Mouse (Mus musculus) R1 (cell line): ENCODE measurements around the gene Pde4d.

Experiments used
- DNase-seq: peaks from one replicate; pipeline ENCODE4 v3.0.0-alpha.2; 2018; ENCODE audit warnings: low read depth, low spot score

Pde4d gene

GRCm38 (mm10) chr13:109809646-109810045 is 1359.9 kb downstream of the Pde4d start:
- no peak for DNase-seq

- DNase-seq: no peak
These were observed 1364.2 kb downstream of the Pde4d start for GRCm38 (mm10) chr13:109813924-109814323.

DNA sequence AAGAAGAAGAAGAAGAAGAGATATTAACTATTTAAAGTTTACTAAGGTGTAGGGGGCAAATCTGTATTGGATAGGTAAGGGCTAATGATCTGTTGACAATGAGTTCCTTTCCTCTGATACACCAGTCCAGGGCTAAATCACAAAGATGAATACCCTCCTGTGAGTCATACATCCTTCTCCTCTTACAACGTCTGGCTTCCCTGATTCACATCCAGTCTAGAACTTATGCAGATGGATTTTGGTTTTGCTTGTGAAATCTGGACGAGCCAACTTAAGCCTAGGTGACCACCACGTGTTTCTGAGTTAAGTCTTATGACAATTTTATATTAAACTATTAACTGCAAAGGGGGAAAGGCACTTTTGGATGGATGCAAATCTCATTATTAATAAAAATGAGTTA is 1369.3 kb downstream of the Pde4d start:
- DNase-seq: no peak

GRCm38 (mm10) chr13:109820141-109820540 is 1370.4 kb downstream of the Pde4d start:
- DNase-seq: no peak

- no peak for DNase-seq
These were observed 1371.1 kb downstream of the Pde4d start for GRCm38 (mm10) chr13:109820866-109821265.

- DNase-seq: no peak
These were observed 1372.1 kb downstream of the Pde4d start for GRCm38 (mm10) chr13:109821725-109822412.

DNA sequence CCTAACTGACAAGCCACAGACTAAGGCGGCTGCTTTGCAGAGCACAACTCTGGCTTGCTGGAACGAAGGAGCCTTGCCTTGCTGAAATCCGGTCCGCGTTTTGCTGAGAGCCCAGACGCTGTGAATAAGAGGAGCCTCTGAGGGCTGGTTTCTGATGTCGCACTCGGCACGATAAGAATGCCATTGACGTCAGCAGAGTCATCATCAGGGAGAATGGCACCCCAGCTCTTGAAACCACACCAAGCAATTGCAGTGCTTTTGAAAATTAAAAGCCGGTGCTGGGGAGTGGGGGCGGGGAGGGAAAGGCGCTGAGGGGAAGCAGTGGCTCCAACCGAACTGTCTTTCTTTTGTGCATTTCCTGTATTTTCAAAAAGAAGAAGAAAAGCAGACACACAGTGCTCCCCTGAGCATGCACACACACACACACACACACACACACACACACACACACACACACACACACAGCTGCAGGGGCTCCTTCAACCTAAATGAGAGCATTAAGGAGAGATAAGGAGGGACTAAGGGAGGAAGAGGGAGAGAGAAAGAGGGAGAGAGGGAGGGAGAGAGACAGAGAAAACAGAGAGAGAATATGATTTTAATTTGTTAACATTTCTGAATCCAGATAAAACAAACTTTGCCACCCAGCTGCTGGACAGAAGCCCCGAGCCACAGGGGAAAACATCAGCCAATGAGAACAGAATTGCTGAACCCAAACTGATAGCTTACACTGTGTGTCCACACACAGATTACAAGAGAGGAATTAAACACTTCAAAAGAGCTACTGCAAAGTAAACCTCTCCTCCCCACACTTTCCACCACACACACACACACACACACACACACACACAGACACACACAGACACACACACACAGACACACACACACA is 1372.9 kb downstream of the Pde4d start:
- peak; percentile 93 for DNase-seq

DNA sequence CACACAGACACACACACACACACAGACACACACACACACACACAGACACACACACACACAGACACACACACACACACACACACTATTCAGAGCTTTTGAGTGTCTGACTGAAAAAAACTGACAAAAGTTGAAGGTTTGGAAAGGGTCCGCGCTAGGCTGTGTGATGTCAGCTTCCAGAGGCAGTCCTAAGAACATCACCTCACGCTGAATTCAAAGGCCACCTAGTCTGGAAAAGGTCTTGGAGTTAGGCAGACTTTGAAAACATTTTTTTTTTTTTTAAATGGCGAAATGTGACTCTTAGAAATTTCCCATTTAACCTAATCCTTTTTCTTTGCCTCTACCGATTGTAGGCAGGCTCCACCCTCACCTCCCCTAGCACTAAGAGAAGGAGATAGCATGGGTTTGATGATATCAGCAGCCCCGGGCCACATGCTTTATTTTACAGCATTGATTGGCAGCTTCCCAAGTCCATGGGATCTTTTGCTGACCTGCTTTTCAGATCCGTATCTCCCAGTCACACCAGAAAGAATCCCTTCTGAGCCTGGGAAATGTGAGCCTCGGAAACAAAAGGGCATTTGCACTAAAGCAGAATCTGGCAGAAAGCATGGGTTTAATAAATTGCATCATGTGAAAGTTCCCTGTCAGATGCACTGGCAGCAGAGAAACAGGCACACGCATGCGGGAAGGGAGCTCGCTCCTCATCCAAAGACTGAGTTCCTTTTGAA is 1373.7 kb downstream of the Pde4d start:
- DNase-seq: no peak

GRCm38 (mm10) chr13:109825891-109826290 is 1376.1 kb downstream of the Pde4d start:
- DNase-seq: no peak

DNA sequence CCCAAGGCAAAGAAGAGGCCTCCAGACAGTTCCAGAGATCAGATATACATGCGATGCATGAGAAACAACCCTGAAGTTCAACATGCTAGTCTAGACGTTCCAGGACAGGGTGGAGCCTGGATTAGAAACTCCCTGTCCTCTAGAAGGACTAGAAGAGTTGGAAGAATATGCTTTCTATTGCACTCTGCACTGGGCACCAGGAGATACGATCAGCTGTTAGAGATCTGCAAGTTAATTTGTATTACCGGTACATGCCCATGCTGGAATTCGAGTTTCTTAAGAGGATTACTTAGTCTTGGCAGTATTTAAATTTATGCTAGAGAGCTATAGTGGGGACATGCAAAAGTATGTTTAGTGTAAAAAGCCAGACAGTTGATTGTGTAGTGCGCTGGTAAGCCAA is 1377.6 kb downstream of the Pde4d start:
- DNase-seq: no peak

- DNase-seq: peak; percentile 87
These were observed 1378.2 kb downstream of the Pde4d start for GRCm38 (mm10) chr13:109827909-109828308.

DNA sequence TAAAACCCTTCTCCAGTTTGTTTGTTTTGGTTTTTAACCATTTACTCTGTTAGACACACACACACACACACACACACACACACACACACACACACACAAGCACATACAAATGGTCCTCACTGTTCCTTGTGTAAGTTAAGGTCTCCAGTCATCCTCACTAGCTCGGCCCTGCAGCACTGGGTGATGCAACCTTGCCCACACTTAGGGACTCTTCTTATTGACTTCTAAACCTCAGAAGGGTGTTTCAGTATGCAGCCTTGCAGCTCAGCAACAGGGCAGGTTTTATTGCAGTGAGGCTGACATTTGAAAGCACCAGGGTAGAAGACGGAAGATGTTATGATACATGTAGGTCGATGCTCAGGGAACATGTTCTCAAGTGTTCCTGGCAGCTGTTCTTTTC is 1379.7 kb downstream of the Pde4d start:
- DNase-seq: no peak

DNA sequence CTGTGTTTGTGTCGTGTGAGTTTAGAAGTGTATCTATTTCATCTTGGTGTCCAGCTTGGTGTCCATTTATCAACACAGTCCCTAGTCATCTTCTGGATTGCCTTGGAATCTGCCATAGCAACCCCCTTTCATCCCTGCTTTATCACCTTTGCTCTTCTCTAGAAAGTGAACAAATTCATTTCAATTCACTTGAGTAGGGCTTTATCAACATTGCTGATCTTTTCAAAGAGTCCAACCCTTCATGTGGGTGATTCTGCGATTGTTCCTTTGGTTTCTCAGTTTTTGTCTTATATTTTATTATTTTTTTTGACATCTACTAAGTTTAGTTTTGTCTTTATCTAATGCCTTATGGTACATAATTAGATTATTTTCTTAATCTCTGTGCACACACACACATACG is 1385.2 kb downstream of the Pde4d start:
- no peak for DNase-seq

DNA sequence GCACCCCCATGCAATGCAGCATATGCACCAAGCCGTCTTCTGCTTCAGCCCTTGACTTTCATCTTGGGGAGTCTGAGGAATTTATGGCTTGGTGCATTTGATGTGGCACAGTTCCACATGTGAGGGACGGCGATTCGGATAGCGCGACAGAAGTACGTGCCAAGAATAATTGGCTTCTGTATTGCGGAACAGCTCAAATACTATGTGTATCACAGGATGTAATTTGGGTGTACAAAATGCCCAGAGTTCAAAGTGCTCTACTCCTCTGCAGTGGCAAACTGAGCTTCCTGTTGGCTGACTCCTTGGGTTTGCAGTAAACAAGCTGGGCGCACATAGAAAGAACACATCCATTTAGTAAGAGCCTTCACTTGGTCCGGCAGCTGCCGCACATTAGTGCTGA is 1387.7 kb downstream of the Pde4d start:
- DNase-seq: peak; percentile 40

DNA sequence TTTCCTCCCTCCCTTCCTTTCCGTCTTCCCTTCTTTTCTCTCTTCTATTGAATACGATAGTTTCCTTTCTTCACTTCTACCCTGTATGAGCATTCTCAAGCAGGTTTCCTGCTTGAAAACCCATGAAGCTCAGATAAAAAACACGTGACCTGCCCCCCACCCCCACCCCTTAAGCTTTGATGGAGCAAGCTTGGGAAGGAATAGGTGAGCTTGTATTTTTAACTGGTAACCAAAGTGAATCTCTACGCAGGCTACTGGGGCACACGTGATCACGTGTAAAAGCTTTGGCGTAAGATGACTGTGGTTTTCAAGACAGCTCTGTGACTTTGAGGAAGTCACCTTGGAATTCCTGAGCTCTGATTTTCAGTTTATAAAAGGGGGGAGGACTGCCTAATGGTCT is 1388.2 kb downstream of the Pde4d start:
- DNase-seq: peak; percentile 63

DNA sequence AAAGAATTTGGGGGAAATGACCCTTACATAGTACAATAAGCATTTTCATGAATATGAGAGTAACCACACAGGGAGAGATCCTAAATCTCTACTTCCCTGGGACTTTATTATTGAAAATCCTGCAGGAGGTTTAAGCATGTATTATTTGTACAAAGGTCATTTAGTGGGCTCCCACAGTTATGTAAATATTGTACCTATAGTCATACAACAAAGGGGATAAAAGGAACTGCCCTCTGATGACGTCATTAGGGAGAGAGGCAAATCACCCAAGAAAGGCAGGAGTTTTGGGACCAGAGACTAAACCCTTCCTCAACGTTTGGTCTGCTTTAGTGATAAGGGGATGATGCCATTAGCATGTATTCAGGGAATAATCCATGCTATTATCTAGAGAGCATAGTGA is 1390.5 kb downstream of the Pde4d start:
- peak; percentile 87 for DNase-seq

- DNase-seq: no peak
These were observed 1391.5 kb downstream of the Pde4d start for GRCm38 (mm10) chr13:109841140-109841822.

DNA sequence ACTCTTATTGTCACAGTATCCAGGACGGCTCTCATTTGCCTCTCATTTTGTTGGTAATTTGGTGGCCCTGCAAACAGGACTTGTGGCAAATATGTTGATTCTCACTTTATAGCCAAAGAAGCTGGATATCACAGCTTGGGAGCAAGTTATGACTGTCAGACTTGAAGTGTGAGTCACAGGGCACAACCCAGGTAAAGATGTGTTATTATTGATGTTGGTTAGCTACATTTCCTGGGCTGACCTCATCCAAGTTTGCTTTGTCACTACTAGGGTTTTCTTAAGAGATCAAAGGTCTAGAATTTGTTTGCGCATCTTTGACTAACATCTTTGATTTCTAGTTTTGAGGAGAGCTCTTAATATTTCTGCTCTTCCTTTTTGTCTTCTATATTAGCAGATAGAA is 1393.2 kb downstream of the Pde4d start:
- no peak for DNase-seq

- DNase-seq: no peak
These were observed 1395.1 kb downstream of the Pde4d start for GRCm38 (mm10) chr13:109844828-109845227.

DNA sequence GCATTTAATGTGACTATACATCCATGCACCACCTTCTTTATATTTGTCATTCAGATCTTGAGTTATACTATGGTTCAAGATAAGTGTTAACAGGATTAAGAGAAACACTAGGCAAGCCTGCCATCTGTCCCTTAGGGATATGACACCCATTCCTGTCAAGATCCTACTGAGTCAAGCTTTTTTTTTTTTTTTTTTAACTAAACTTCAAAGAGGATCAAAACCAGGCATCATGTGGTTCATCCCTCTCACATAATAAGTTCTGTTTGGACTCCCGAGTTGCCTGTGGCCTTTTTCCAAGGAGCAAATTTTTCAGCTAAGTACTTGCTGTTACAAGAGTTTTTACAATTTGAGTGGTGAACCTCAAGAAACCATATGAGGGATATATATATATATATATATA is 1414.1 kb downstream of the Pde4d start:
- no peak for DNase-seq

DNA sequence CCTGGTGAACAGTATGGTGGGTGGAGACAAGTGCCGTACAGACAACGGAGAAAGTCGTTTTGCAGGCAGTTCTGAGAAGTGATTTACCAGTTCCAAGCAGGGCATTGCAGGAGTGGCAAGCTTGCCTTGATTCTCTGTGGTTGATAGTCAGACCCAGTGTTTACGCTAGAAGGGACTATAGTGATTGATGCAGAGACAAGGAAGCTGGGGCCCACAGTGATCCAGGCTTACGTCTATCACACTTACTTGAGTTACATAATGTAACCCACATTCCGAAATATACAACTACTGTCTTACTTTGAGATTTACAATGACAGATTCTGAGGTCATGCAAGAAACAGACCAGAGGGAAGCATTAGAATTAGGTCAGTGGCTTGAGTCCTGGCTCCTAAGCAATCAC is 1414.6 kb downstream of the Pde4d start:
- no peak for DNase-seq

DNA sequence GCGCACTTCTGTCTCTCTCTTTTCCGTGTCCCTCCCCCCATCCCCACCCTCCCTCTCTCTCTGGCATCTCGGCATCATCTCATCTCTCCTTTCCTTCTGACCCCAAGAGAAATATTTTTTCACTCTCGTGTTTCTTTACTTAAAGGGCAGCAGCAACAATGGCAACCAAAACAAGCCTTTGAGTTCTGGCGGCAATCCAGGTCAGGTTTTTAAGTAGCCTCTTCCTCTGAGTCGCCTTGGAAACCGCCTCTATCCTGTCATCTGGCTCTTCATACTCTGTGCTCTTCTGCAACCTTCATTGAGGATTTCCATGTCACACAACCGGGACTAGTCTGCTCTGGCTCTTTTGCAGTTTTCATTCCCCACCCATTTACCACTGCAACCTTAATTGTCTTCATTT is 1430.6 kb downstream of the Pde4d start:
- DNase-seq: peak; percentile 13
